Mouse (Mus musculus): ENCODE data around the gene Ptprd.

DNA sequence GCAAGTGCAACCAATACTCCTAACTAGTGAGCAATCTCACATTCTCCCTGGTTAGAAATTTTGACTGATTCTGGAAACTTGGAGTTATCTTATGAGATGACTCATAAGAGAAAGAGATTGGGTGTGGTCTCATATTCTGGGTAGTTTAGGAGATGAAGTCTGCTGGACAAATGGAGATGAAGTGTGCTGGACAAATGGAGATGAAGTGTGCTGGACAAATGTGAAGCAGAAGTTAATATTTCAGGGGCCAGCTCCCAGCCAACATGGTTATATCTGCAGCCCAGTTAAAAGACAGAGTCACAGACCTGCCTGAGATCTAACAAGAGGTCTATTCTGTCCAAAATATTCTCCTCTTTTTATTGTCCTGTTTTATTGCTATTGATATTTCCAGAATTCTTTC is 1645.8 kb downstream of the Ptprd start:
- TF ChIP-seq CTCF (IDR thresholded peaks at IDR 0.05; ENCODE audit: low read depth, low read length) = no peak
- no peak for TF ChIP-seq POLR2AphosphoS5 (IDR thresholded peaks at IDR 0.05; ENCODE audit: insufficient replicate concordance, low read depth, low read length)
- no peak for TF ChIP-seq TAL1 (conservative IDR thresholded peaks at IDR 0.05; ENCODE audit: low read depth, low read length)

Measured in G1E (cell line).